Mouse (Mus musculus) neutrophil, adult 59 days (primary cell): ENCODE results near the gene St14. TPM values are rescaled to one million over a fixed set of nuclear protein-coding genes. Genes with fewer than 3 reads are reported as not detected.

Source experiments
- total RNA-seq, 2 experiments: library from RNA; stranded (reverse); gene quantifications; 1 replicate in 1 of 2; 2 replicates in 1 of 2; pipeline ENCODE4 v1.2.4; 2023

The St14 gene
- total RNA-seq: 1 to 10 TPM; 2.1 to 2.7 TPM

DNA sequence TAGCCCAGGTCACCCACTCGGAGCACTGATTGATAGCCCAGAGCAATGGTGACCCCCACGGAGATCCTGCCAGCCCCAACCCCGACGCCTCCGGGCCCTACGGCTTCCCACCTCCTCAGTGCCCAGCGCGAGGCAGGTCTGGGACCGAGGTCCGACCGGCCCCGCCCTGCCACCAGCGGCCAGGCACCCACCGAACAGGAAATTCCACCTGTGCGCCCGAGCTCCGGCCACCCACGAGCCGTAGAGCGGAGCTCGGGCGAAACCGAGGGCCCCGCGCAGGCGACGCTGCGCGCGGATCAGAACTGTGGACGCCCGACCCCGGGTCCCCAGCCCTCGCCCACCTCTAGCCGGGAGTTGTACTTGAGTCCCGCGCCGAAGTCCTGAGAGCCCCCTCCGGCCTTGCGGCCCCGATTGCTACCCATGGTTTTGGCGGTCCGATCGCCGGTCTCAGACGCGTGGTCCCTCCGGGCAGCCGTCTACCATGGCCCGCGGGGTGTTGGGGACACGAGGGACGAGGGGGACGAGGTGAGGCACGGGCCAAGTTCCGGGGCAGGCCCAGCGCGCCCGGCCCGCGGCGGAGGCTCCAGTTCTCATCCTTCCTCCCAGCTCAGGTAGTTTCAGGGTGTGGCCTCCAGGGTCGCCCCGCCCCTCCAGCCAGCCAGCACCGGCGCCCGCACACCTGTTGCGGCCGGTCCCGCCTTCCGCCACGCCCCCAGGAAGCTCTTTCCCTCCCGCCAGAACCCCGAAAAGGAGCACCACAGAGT lies at the start of gene St14:
Gene St14 (minus strand): TSS at position 649 of the 764 bp plus-strand sequence.

Other genes with a start within 250 kb of the St14 start
- gene Adamts15, start 209.4 kb downstream of the St14 start, total RNA-seq: not detected
- gene Adamts8, start 189.3 kb downstream of the St14 start, total RNA-seq: not detected
- 10 to 100 TPM; 27.3 to 29.2 TPM for gene Zbtb44, start 101.2 kb downstream of the St14 start, total RNA-seq
- 10 to 100 TPM; 45.7 to 65.7 TPM for gene Aplp2, start 80.0 kb upstream of the St14 start, total RNA-seq
- 10 to 100 TPM; 11.5 to 12.3 TPM for gene Prdm10, start 148.7 kb upstream of the St14 start, total RNA-seq